Mouse (Mus musculus) liver, adult 2 months (tissue): ENCODE results near the gene Mark1.

Experiments used
- CTCF ChIP-seq: fragments of 200-500 bp; IDR thresholded peaks from 2 replicates; pipeline ENCODE4 v1.5.1; 2011; ENCODE audit warnings: low read depth, low read length, control low read depth
- POLR2A ChIP-seq: fragments of 200-500 bp; IDR thresholded peaks from 2 replicates; pipeline ENCODE4 v1.6.1; 2011; ENCODE audit warnings: low read length, control low read depth; ENCODE audit not compliant: insufficient read depth; ENCODE audit errors: extremely low read depth

DNA sequence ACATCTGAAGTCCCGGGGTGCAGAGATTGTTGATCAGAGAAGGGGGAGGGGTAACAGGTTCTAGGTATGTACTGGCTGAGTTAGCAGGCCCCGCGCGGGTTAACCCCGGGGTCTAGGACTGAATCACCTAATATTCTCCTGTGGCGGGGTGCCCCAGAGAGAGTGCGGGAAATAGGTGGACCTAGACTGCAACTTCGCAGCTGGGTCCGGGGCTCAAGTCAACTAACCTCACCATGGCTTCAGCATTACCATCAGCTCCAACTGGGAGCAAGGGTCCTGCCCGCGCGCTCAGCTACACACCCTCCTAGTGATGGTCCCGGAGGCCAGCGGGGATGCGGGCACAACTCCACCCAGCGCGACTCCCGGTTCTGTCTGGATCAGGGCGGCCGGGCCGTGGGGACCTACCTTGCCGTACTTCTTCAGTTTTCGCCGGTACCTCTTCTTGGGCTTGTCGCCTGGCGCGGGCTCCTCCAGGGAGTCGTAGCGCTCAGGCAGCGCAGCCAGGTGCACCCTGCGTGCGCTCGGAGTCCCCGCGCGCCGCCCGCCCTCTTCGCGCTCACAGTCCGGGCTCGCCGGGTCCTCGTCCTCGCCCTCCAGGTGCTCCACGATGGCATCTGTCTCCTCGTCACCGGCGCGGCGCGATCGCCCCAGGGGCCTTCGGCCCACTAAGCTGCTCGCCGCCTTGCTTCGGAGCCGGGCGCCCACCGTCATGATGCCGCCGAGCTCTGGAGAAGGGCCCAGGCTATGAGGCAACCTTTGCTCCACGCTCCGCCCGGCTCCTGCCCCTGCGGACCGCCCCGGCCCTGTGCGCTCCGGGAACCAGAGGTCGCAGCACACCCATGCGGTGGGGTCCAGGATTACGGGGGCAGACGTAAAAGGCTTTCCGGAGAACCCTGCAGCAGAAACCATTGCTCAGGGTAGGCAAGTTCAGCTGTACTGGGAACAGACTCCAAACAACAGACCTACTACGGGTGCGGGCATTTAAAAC lies 116.8 kb downstream of the Mark1 start, which contains the start of gene C130074G19Rik:
- TF ChIP-seq CTCF (peak; percentile 84), POLR2A (peak; percentile 92)
